ENCODE assay signal across 8 mouse cellular contexts in the genomic region with DNA sequence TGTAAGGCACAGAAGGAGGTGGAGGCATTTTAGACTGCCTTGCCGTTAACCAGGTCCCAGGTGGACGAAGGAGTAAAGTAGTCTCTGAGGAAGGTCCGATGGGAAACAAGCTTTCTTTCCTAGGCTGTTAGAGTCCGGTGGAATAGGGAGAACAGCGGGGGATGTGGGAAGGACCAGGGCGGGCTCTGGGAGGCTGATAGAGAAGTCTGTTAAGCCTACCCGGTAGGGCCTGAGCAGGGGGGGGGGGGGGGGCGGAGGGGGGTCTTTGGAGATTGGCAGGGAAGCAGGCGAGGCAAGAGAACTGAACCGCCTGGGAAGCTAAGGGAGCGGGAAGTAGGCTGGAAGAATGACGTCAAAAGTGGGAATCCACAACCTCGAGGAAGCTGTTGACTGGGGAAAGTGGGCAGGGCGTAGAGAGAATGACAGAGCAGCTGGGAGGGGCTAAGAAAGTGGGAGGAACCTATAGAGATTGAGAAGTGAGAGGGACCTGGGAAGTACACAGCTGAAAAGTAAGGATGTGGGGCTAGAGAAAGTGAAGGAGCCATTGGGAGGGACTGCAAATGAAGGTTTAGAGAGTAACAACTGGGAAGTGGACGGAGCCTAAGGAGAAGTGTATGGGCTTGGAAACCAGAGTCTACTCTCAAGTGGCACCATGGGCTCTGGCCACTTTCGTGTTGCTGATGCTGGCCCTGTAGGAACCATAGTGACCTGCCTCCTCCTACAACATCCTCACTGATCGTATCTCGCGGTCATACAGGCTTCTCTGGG. TPM values are rescaled to one million over a fixed set of nuclear protein-coding genes. Genes with fewer than 3 reads are reported as not detected.
A peak's percentile ranks its signal among the peaks of the same experiment; 100 is the strongest.
DNase-seq lines count a peak whose midpoint lies in the region; ATAC-seq and TF ChIP-seq lines count a peak whose summit lies in the region.

No protein-coding gene starts in this region.

- TF ChIP-seq POLR2A in MEL (IDR thresholded peaks at IDR 0.05; ENCODE audit: control insufficient read depth in 1 of 2, insufficient read depth in 1 of 2, low read depth in 1 of 2, low read length in 2 of 2, poor library complexity in 1 of 2), result no peak

- no peaks in the 10 kb centered on the region for H3K79me2 ChIP-seq in MEL (ENCODE audit: control insufficient read depth, insufficient read depth, low read length, poor library complexity)

- peaks cover 0 to 4% of the 10 kb centered on the region in 2 experiments; a peak in 1 of 4 replicates for H3K4me1 ChIP-seq in MEL (ENCODE audit: control insufficient read depth in 1 of 2, insufficient read depth in 2 of 2, low read length in 2 of 2)
- H3K4me1 ChIP-seq in forebrain, embryonic 11.5 days (replicated peaks; ENCODE audit: control insufficient read depth, insufficient read depth, low read length), result no peaks in the 10 kb centered on the region
- peaks cover 20% of the 10 kb centered on the region for H3K4me1 ChIP-seq in hindbrain, embryonic 10.5 days (replicated peaks)
- peaks cover 10% of the 10 kb centered on the region; the same call in 1 of the 2 replicates for H3K4me1 ChIP-seq in limb, embryonic 12.5 days (replicated peaks)
- H3K4me1 ChIP-seq in midbrain, embryonic 12.5 days, result peaks cover 9% of the 10 kb centered on the region

- peak; percentile 87 for ATAC-seq in forebrain, embryonic 11.5 days (replicated peaks; ENCODE audit: low FRiP score)
- peak; percentile 76 for ATAC-seq in limb, embryonic 12.5 days (ENCODE audit: insufficient number of reproducible peaks, insufficient read depth, low FRiP score, low TSS enrichment, low read depth)
- peak; percentile 78 for ATAC-seq in midbrain, embryonic 12.5 days (ENCODE audit: low FRiP score, low read depth)

- H3K9ac ChIP-seq in MEL (ENCODE audit: control insufficient read depth, low read depth, low read length, poor library complexity, severe bottlenecking), result no peak overlapping the region
- H3K9ac ChIP-seq in forebrain, embryonic 11.5 days (ENCODE audit: low read length), result no peak overlapping the region
- no peak overlapping the region for H3K9ac ChIP-seq in limb, embryonic 12.5 days (replicated peaks)
- H3K9ac ChIP-seq in midbrain, embryonic 12.5 days (replicated peaks), result no peak overlapping the region

- under 1% methylated on average over 18 of the region's 19 CpGs for WGBS in forebrain, embryonic 11.5 days
- WGBS in hindbrain, embryonic 10.5 days, result 1% methylated on average over 18 of the region's 19 CpGs
- WGBS in limb, embryonic 12.5 days, result 2% methylated on average over 18 of the region's 19 CpGs
- 1% methylated on average over 18 of the region's 19 CpGs for WGBS in midbrain, embryonic 12.5 days

- H3K4me3 ChIP-seq in MEL (ENCODE audit: control insufficient read depth in 1 of 2, insufficient read depth in 1 of 2, low read depth in 2 of 2, low read length in 2 of 2), result no peak overlapping the region
- 0 out of 2 replicates have a peak overlapping the region, but pooled peaks have one; percentile 3 for H3K4me3 ChIP-seq in forebrain, embryonic 11.5 days (ENCODE audit: low read depth, low read length)
- peak overlapping the region; percentile 42 for H3K4me3 ChIP-seq in hindbrain, embryonic 10.5 days
- peak overlapping the region; percentile 16 for H3K4me3 ChIP-seq in limb, embryonic 12.5 days (replicated peaks)
- peak overlapping the region; percentile 21 for H3K4me3 ChIP-seq in midbrain, embryonic 12.5 days

- no peak for TF ChIP-seq EP300 in MEL (IDR thresholded peaks at IDR 0.05; ENCODE audit: low read depth in 1 of 2, low read length in 2 of 2)

- TF ChIP-seq RAD21 in MEL (IDR thresholded peaks at IDR 0.05; ENCODE audit: low read depth, low read length), result no peak

- H3K36me3 ChIP-seq in MEL (ENCODE audit: control insufficient read depth in 1 of 2, insufficient read depth in 2 of 2, low read length in 2 of 2), result no peaks in the 10 kb centered on the region
- H3K36me3 ChIP-seq in forebrain, embryonic 11.5 days (ENCODE audit: control insufficient read depth, insufficient read depth, low read length), result no peaks in the 10 kb centered on the region
- H3K36me3 ChIP-seq in hindbrain, embryonic 10.5 days, result no peaks in the 10 kb centered on the region
- H3K36me3 ChIP-seq in limb, embryonic 12.5 days, result no peaks in the 10 kb centered on the region
- H3K36me3 ChIP-seq in midbrain, embryonic 12.5 days, result no peaks in the 10 kb centered on the region

- H3K9me3 ChIP-seq in MEL (replicated peaks; ENCODE audit: insufficient read depth, low read length), result no peaks in the 10 kb centered on the region
- no peaks in the 10 kb centered on the region for H3K9me3 ChIP-seq in forebrain, embryonic 11.5 days (ENCODE audit: control insufficient read depth, low read length)
- no peaks in the 10 kb centered on the region for H3K9me3 ChIP-seq in hindbrain, embryonic 10.5 days
- no peaks in the 10 kb centered on the region for H3K9me3 ChIP-seq in limb, embryonic 12.5 days
- no peaks in the 10 kb centered on the region for H3K9me3 ChIP-seq in midbrain, embryonic 12.5 days

- DNase-seq in adrenal gland, adult (ENCODE audit: inconsistent age in 2 of 2, low spot score in 1 of 2), result peak; percentile 51 to 75
- no peak for DNase-seq in adrenal gland, postnatal 25 days
- DNase-seq in MEL (ENCODE audit: low read depth, low spot score), result peak; percentile 54
- DNase-seq in forebrain, embryonic 11.5 days (ENCODE audit: low spot score), result peak; percentile 67
- peak; percentile 45 for DNase-seq in hindbrain, embryonic 10.5 days (ENCODE audit: low spot score)
- DNase-seq in urinary bladder, postnatal 36 days (ENCODE audit: low spot score in 2 of 2), result peak; percentile 42 to 46

- peak overlapping the region; percentile 39 for H3K4me2 ChIP-seq in forebrain, embryonic 11.5 days (ENCODE audit: low read depth, low read length, severe bottlenecking)
- H3K4me2 ChIP-seq in limb, embryonic 12.5 days, result peak overlapping the region; percentile 50
- peak overlapping the region; percentile 44 for H3K4me2 ChIP-seq in midbrain, embryonic 12.5 days (replicated peaks)

- TF ChIP-seq CTCF in MEL (IDR thresholded peaks at IDR 0.05 in 2 of 3, conservative IDR thresholded peaks at IDR 0.05 in 1 of 3; ENCODE audit: control insufficient read depth in 1 of 3, insufficient read depth in 1 of 3, low read depth in 2 of 3, low read length in 3 of 3, poor library complexity in 1 of 3, severe bottlenecking in 1 of 3), result no peak

- no peak overlapping the region for H3K27ac ChIP-seq in MEL (ENCODE audit: control insufficient read depth, low read depth, low read length)
- H3K27ac ChIP-seq in forebrain, embryonic 11.5 days (ENCODE audit: low read depth, low read length), result no peak overlapping the region
- H3K27ac ChIP-seq in hindbrain, embryonic 10.5 days, result no peak overlapping the region
- no peak overlapping the region for H3K27ac ChIP-seq in limb, embryonic 12.5 days
- no peak overlapping the region for H3K27ac ChIP-seq in midbrain, embryonic 12.5 days (replicated peaks)

- no peaks in the 10 kb centered on the region for H3K27me3 ChIP-seq in MEL (ENCODE audit: control insufficient read depth in 1 of 2, insufficient read depth in 2 of 2, low read length in 2 of 2)
- no peaks in the 10 kb centered on the region for H3K27me3 ChIP-seq in forebrain, embryonic 11.5 days (ENCODE audit: control insufficient read depth, insufficient read depth, low read length)
- H3K27me3 ChIP-seq in hindbrain, embryonic 10.5 days (ENCODE audit: insufficient read depth, poor library complexity, severe bottlenecking), result peaks cover 7% of the 10 kb centered on the region; the same call in 1 of the 2 replicates
- peaks cover 22% of the 10 kb centered on the region for H3K27me3 ChIP-seq in limb, embryonic 12.5 days
- peaks cover 12% of the 10 kb centered on the region; the same call in 1 of the 2 replicates for H3K27me3 ChIP-seq in midbrain, embryonic 12.5 days

RNA-seq across cellular contexts. Expression of a gene that starts 8.5 kb away (rescaled TPM):
- 4.0 and 5.0 TPM in 2 replicates for total RNA-seq in adrenal gland, postnatal 25 days (2021)
- total RNA-seq in MEL (2012; rRNA removed), result 0.35 and 0.62 TPM in 2 replicates
- 1 to 10 TPM in 1 of 2 experiments, not detected in 1; 6.4 TPM for polyA plus RNA-seq in MEL (2012; ENCODE audit: insufficient read depth in 1 of 2, insufficient read length in 2 of 2, low read depth in 1 of 2, low replicate concordance in 2 of 2, missing spikeins in 1 of 2)
- 81.6 and 99.7 TPM in 2 replicates for polyA plus RNA-seq in forebrain, embryonic 11.5 days (2014; fragmentation: Nextera tagmentation; extraction: Ambion mirVana)
- polyA plus RNA-seq in hindbrain, embryonic 10.5 days (2016; fragmentation: Nextera tagmentation; extraction: Ambion mirVana), result 66.9 and 167 TPM in 2 replicates
- polyA plus RNA-seq in limb, embryonic 12.5 days (2016; fragmentation: Nextera tagmentation; extraction: Ambion mirVana), result 12.7 and 14.7 TPM in 2 replicates
- polyA plus RNA-seq in midbrain, embryonic 12.5 days (2016; fragmentation: Nextera tagmentation; extraction: Ambion mirVana), result 189 and 205 TPM in 2 replicates

RNA-seq across cellular contexts. Expression of a gene that starts 9.1 kb away (rescaled TPM):
- 0.39 and 0.71 TPM in 2 replicates for total RNA-seq in adrenal gland, postnatal 25 days (2021)
- 2.0 and 2.5 TPM in 2 replicates for total RNA-seq in MEL (2012; rRNA removed)
- polyA plus RNA-seq in MEL (2012; ENCODE audit: insufficient read depth in 1 of 2, insufficient read length in 2 of 2, low read depth in 1 of 2, low replicate concordance in 2 of 2, missing spikeins in 1 of 2), result 1 to 10 TPM in 1 of 2 experiments, not detected in 1; 3.4 TPM
- 10.9 and 12.9 TPM in 2 replicates for polyA plus RNA-seq in forebrain, embryonic 11.5 days (2014; fragmentation: Nextera tagmentation; extraction: Ambion mirVana)
- 9.8 and 10.5 TPM in 2 replicates for polyA plus RNA-seq in hindbrain, embryonic 10.5 days (2016; fragmentation: Nextera tagmentation; extraction: Ambion mirVana)
- 10.2 and 11.3 TPM in 2 replicates for polyA plus RNA-seq in limb, embryonic 12.5 days (2016; fragmentation: Nextera tagmentation; extraction: Ambion mirVana)
- polyA plus RNA-seq in midbrain, embryonic 12.5 days (2016; fragmentation: Nextera tagmentation; extraction: Ambion mirVana), result 6.9 and 7.8 TPM in 2 replicates

RNA-seq across cellular contexts. Expression of a gene that starts 17.7 kb away (rescaled TPM):
- total RNA-seq in adrenal gland, postnatal 25 days (2021), result 1.6 TPM in 1 of 2 replicates, not detected in the other
- total RNA-seq in MEL (2012; rRNA removed), result 3.2 and 3.8 TPM in 2 replicates
- 10 to 100 TPM in 1 of 2 experiments, not detected in 1; 20.7 TPM for polyA plus RNA-seq in MEL (2012; ENCODE audit: insufficient read depth in 1 of 2, insufficient read length in 2 of 2, low read depth in 1 of 2, low replicate concordance in 2 of 2, missing spikeins in 1 of 2)
- 4.6 and 5.7 TPM in 2 replicates for polyA plus RNA-seq in forebrain, embryonic 11.5 days (2014; fragmentation: Nextera tagmentation; extraction: Ambion mirVana)
- 3.2 and 3.6 TPM in 2 replicates for polyA plus RNA-seq in hindbrain, embryonic 10.5 days (2016; fragmentation: Nextera tagmentation; extraction: Ambion mirVana)
- 0.99 and 1.2 TPM in 2 replicates for polyA plus RNA-seq in limb, embryonic 12.5 days (2016; fragmentation: Nextera tagmentation; extraction: Ambion mirVana)
- polyA plus RNA-seq in midbrain, embryonic 12.5 days (2016; fragmentation: Nextera tagmentation; extraction: Ambion mirVana), result 2.4 and 3.3 TPM in 2 replicates

RNA-seq across cellular contexts. Expression of a gene that starts 36.4 kb away (rescaled TPM):
- total RNA-seq in adrenal gland, postnatal 25 days (2021), result 89.2 and 96.3 TPM in 2 replicates
- total RNA-seq in MEL (2012; rRNA removed), result 4.9 and 5.9 TPM in 2 replicates
- 10 to 100 TPM in 1 of 2 experiments, not detected in 1; 60.8 TPM for polyA plus RNA-seq in MEL (2012; ENCODE audit: insufficient read depth in 1 of 2, insufficient read length in 2 of 2, low read depth in 1 of 2, low replicate concordance in 2 of 2, missing spikeins in 1 of 2)
- 19.9 and 21.5 TPM in 2 replicates for polyA plus RNA-seq in forebrain, embryonic 11.5 days (2014; fragmentation: Nextera tagmentation; extraction: Ambion mirVana)
- 10.5 and 16.2 TPM in 2 replicates for polyA plus RNA-seq in hindbrain, embryonic 10.5 days (2016; fragmentation: Nextera tagmentation; extraction: Ambion mirVana)
- 4.5 and 4.9 TPM in 2 replicates for polyA plus RNA-seq in limb, embryonic 12.5 days (2016; fragmentation: Nextera tagmentation; extraction: Ambion mirVana)
- polyA plus RNA-seq in midbrain, embryonic 12.5 days (2016; fragmentation: Nextera tagmentation; extraction: Ambion mirVana), result 19.0 and 22.3 TPM in 2 replicates

RNA-seq across cellular contexts. Expression of a gene that starts 37.1 kb away (rescaled TPM):
- 1.4 TPM in 1 of 2 replicates, not detected in the other for total RNA-seq in adrenal gland, postnatal 25 days (2021)
- total RNA-seq in MEL (2012; rRNA removed), result not detected in 2 replicates
- polyA plus RNA-seq in MEL (2012; ENCODE audit: insufficient read depth in 1 of 2, insufficient read length in 2 of 2, low read depth in 1 of 2, low replicate concordance in 2 of 2, missing spikeins in 1 of 2), result under 1 TPM in 1 of 2 experiments, not detected in 1; 0.19 TPM
- polyA plus RNA-seq in forebrain, embryonic 11.5 days (2014; fragmentation: Nextera tagmentation; extraction: Ambion mirVana), result 1.5 and 1.9 TPM in 2 replicates
- polyA plus RNA-seq in hindbrain, embryonic 10.5 days (2016; fragmentation: Nextera tagmentation; extraction: Ambion mirVana), result 5.1 and 8.2 TPM in 2 replicates
- 1.2 and 2.4 TPM in 2 replicates for polyA plus RNA-seq in limb, embryonic 12.5 days (2016; fragmentation: Nextera tagmentation; extraction: Ambion mirVana)
- polyA plus RNA-seq in midbrain, embryonic 12.5 days (2016; fragmentation: Nextera tagmentation; extraction: Ambion mirVana), result 0.31 and 1.5 TPM in 2 replicates

Comparison
In these comparisons a context has a peak if more than half of its experiments do, and no peak if none do; other contexts are left out.
1. H3K4me3 ChIP-seq: peak in forebrain, embryonic 11.5 days (single experiment), hindbrain, embryonic 10.5 days (single experiment), limb, embryonic 12.5 days (single experiment) and midbrain, embryonic 12.5 days (single experiment); none in MEL (0 of 2).
2. Peak in every context shown above with its lines, with median percentiles within 50 percentile points of each other: ATAC-seq and H3K4me2 ChIP-seq.